Mouse (Mus musculus): ENCODE results near the gene Gm10697. TPM values are rescaled to one million over a fixed set of nuclear protein-coding genes. Genes with fewer than 3 reads are reported as not detected.

Gm10697 gene
- total and polyA plus RNA-seq, 3 experiments: 0.17 TPM; not detected in 2

Other genes with a start within 250 kb of the Gm10697 start
- not detected in 2 replicates for gene Tdpoz3, start 246.6 kb downstream of the Gm10697 start, total RNA-seq (2012; rRNA removed)
- not detected in 2 replicates for gene Tdpoz3, start 246.6 kb downstream of the Gm10697 start, total RNA-seq (2014; rRNA removed)
- not detected in 2 replicates for gene Tdpoz3, start 246.6 kb downstream of the Gm10697 start, polyA plus RNA-seq (2012; ENCODE audit: insufficient read length, low read depth)
- gene Gm9117, start 129.1 kb downstream of the Gm10697 start, total RNA-seq (2012; rRNA removed): not detected in 2 replicates
- not detected in 2 replicates for gene Gm9117, start 129.1 kb downstream of the Gm10697 start, total RNA-seq (2014; rRNA removed)
- not detected in 2 replicates for gene Gm9117, start 129.1 kb downstream of the Gm10697 start, polyA plus RNA-seq (2012; ENCODE audit: insufficient read length, low read depth)
- 0.17 TPM in 1 of 2 replicates, not detected in the other for gene Tdpoz5, start 111.3 kb downstream of the Gm10697 start, total RNA-seq (2012; rRNA removed)
- gene Tdpoz5, start 111.3 kb downstream of the Gm10697 start, total RNA-seq (2014; rRNA removed): not detected in 2 replicates
- not detected in 2 replicates for gene Tdpoz5, start 111.3 kb downstream of the Gm10697 start, polyA plus RNA-seq (2012; ENCODE audit: insufficient read length, low read depth)
- not detected in 2 replicates for gene Gm9125, start 17.8 kb downstream of the Gm10697 start, total RNA-seq (2012; rRNA removed)
- gene Gm9125, start 17.8 kb downstream of the Gm10697 start, total RNA-seq (2014; rRNA removed): not detected in 2 replicates
- not detected in 2 replicates for gene Gm9125, start 17.8 kb downstream of the Gm10697 start, polyA plus RNA-seq (2012; ENCODE audit: insufficient read length, low read depth)
- not detected in 2 replicates for gene Gm10696, start 105.5 kb upstream of the Gm10697 start, total RNA-seq (2012; rRNA removed)
- gene Gm10696, start 105.5 kb upstream of the Gm10697 start, total RNA-seq (2014; rRNA removed): not detected in 2 replicates
- gene Gm10696, start 105.5 kb upstream of the Gm10697 start, polyA plus RNA-seq (2012; ENCODE audit: insufficient read length, low read depth): not detected in 2 replicates
- not detected in 2 replicates for gene Gm5286, start 124.1 kb upstream of the Gm10697 start, total RNA-seq (2012; rRNA removed)
- gene Gm5286, start 124.1 kb upstream of the Gm10697 start, total RNA-seq (2014; rRNA removed): not detected in 2 replicates
- gene Gm5286, start 124.1 kb upstream of the Gm10697 start, polyA plus RNA-seq (2012; ENCODE audit: insufficient read length, low read depth): not detected in 2 replicates
- not detected in 2 replicates for gene Gm4778, start 191.4 kb upstream of the Gm10697 start, total RNA-seq (2012; rRNA removed)
- not detected in 2 replicates for gene Gm4778, start 191.4 kb upstream of the Gm10697 start, total RNA-seq (2014; rRNA removed)
- not detected in 2 replicates for gene Gm4778, start 191.4 kb upstream of the Gm10697 start, polyA plus RNA-seq (2012; ENCODE audit: insufficient read length, low read depth)
- gene Them4, start 237.4 kb upstream of the Gm10697 start, total RNA-seq (2012; rRNA removed): 2.2 and 2.4 TPM in 2 replicates
- 6.3 and 7.2 TPM in 2 replicates for gene Them4, start 237.4 kb upstream of the Gm10697 start, total RNA-seq (2014; rRNA removed)
- gene Them4, start 237.4 kb upstream of the Gm10697 start, polyA plus RNA-seq (2012; ENCODE audit: insufficient read length, low read depth): 3.6 and 4.8 TPM in 2 replicates

All from CH12.LX (cell line).